Mouse (Mus musculus): ENCODE measurements at regions not wholly inside any gene's neighbourhood (a gene's known extent, or its start where the extent isn't known, plus 50 kb on each side); places are given as distances from the start of the nearest gene placed in this dataset.
A peak's percentile ranks its signal among the peaks of the same experiment; 100 is the strongest.

DNA sequence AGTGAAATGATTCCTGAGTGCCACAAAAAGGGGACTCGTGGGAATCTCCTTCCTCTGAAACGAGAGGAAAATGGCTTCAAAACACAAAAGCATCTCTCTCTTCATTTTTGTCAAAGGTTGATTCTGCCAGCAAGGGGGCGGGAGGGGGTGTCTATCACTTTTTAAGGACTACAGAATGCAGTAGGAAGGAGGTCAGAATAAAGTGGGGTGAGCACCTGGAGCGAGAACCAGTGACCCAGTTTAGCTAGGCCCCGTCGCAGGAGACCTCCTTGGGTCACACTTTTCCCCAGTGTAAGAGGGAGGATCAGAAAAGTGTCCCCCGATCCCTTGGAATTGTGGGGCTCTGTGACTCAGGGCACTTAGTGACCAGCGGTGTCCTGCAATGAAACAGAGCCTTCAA is 133.1 kb downstream of the Tgfb2 start:
- no peak for TF ChIP-seq POLR2A (IDR thresholded peaks at IDR 0.05; ENCODE audit: extremely low read depth, insufficient read depth, low read length)
- Histone ChIP-seq H3K4me1 (ENCODE audit: control insufficient read depth, insufficient read depth, low read length) (no peaks in the 10 kb centered on the region), H3K4me3 (ENCODE audit: insufficient read depth, low read length) (no peak overlapping the region), H3K27ac (ENCODE audit: insufficient read depth, low read length) (no peak overlapping the region)

DNA sequence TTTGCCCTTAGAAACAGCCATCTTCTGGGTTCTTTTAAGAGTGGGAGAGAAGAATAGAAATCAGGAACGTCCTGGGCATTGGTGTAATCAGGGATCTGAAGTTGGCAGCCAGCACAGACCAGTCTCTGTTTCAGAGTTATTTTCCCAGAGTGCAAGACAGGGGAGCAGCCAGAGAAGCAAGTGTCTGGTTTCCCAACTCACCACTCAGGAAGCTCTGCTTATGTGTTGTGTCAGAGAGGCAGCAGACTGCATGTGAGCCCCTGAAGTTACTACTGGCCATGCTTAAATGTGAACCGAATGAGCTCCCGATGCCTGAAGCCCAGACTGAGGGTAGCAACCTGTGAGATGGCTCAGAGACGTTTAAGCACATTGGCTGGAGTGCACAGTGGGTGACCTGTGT is 133.7 kb downstream of the Tgfb2 start:
- H3K4me1 ChIP-seq (ENCODE audit: control insufficient read depth, insufficient read depth, low read length), result no peaks in the 10 kb centered on the region
- no peak overlapping the region for H3K27ac ChIP-seq (ENCODE audit: insufficient read depth, low read length)
- TF ChIP-seq CTCF (IDR thresholded peaks at IDR 0.05; ENCODE audit: extremely low read depth, insufficient read depth, low read length) (no peak), POLR2A (IDR thresholded peaks at IDR 0.05; ENCODE audit: extremely low read depth, insufficient read depth, low read length) (no peak)
- H3K4me3 ChIP-seq (ENCODE audit: insufficient read depth, low read length), result no peak overlapping the region

DNA sequence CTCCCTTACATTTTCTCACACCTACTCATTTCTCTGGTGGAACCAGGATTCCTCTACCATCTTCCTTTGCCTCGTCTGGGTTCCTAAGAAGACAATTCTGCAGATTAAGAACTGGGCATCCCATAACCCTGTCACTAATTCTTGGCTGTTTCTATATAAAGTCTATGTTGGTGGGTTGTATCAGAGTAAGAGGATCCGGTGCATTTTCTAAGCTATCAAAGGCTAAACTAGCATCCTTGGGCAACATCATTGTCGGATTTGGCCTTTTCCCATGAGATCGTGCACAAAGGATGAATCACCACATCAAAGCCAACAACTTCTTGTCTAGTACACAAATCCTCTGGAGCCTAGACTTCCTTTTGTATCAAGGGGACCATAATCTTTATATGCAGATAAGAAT is 137.3 kb downstream of the Tgfb2 start:
- TF ChIP-seq POLR2A (IDR thresholded peaks at IDR 0.05; ENCODE audit: extremely low read depth, insufficient read depth, low read length), result no peak
- TF ChIP-seq CTCF (IDR thresholded peaks at IDR 0.05; ENCODE audit: extremely low read depth, insufficient read depth, low read length), result no peak

DNA sequence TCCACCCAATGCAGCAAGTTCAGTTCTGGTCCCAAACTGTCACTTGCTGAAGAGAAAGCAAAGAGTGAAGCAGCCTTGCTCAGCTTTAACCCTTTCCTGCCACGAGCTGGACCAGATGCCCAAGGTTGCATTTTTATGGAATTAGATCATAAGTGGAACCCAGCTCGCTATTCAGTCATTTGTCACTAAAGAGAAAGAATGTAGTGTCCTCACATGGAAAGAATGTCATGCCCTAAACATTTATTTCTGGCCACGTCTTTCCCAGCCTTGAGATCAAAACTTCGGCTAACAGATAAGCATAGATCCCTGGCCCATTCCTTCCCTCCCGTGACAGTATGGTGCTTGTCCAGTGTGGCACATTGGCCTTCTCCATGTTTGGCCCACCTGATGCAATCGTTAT is 137.7 kb downstream of the Tgfb2 start:
- no peak overlapping the region for H3K27ac ChIP-seq (ENCODE audit: insufficient read depth, low read length)
- H3K4me3 ChIP-seq (ENCODE audit: insufficient read depth, low read length), result no peak overlapping the region
- TF ChIP-seq POLR2A (IDR thresholded peaks at IDR 0.05; ENCODE audit: extremely low read depth, insufficient read depth, low read length), result no peak
- TF ChIP-seq CTCF (IDR thresholded peaks at IDR 0.05; ENCODE audit: extremely low read depth, insufficient read depth, low read length), result no peak
- H3K4me1 ChIP-seq (ENCODE audit: control insufficient read depth, insufficient read depth, low read length), result no peaks in the 10 kb centered on the region

More for the DNA sequence above, 137.3 kb downstream of the Tgfb2 start:
- Histone ChIP-seq H3K27ac (ENCODE audit: insufficient read depth, low read length) (no peak overlapping the region), H3K4me3 (ENCODE audit: insufficient read depth, low read length) (no peak overlapping the region), H3K4me1 (ENCODE audit: control insufficient read depth, insufficient read depth, low read length) (no peaks in the 10 kb centered on the region)

DNA sequence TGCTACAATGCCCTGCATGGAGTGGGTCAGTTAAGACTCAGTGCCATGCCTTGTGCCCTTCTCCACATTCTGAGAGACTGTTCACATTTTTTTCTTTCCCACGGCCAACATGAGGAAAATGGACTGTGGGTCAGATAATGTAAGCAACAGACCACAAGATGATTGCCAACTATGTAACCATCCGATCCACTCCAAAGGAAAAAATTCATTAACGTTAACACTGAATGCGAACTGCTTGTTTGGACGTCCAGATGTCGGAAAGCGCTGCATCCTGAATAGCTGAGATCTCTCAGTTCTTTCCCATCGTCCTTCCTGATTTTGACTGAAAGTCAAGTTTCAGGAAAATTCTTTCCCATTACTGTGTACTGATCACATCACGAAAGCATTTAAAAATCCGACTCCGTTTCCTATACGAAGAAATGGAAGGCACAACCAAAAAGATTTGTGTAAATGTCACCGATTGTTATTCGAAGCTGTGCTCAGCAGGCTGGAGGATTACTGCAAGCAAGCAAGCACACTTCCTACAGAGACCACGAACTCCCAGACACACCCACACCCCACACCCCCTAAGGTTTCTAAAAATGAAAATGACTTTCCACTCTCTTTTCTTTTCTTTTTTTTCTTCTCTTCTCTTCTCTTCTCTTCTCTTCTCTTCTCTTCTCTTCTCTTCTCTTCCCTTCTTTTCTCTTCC is 138.5 kb downstream of the Tgfb2 start:
- no peak for TF ChIP-seq POLR2A (IDR thresholded peaks at IDR 0.05; ENCODE audit: extremely low read depth, insufficient read depth, low read length)
- no peak for TF ChIP-seq CTCF (IDR thresholded peaks at IDR 0.05; ENCODE audit: extremely low read depth, insufficient read depth, low read length)
- Histone ChIP-seq H3K4me3 (ENCODE audit: insufficient read depth, low read length) (no peak overlapping the region), H3K27ac (ENCODE audit: insufficient read depth, low read length) (no peak overlapping the region), H3K4me1 (ENCODE audit: control insufficient read depth, insufficient read depth, low read length) (no peaks in the 10 kb centered on the region)

DNA sequence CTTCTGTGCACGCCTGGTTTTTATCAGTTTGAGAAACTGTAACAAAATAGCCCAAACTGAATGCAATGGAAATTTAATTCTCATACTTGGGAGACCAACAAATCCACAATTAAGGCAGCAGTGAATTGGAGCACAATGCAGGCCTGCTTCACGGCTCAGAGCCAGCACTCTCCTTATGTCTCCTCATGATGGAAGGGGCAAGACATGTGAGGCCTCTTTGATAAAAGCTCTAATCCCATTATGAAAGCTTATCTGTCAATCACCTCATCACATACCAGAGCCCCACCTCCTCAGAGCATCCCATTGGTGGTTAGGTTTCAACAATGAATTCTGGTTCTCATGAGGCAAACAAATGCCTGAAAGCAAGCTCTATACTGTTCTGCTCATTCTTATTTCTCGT is 143.8 kb downstream of the Tgfb2 start:
- Histone ChIP-seq H3K4me1 (ENCODE audit: control insufficient read depth, insufficient read depth, low read length) (no peaks in the 10 kb centered on the region), H3K4me3 (ENCODE audit: insufficient read depth, low read length) (no peak overlapping the region), H3K27ac (ENCODE audit: insufficient read depth, low read length) (no peak overlapping the region)
- TF ChIP-seq POLR2A (IDR thresholded peaks at IDR 0.05; ENCODE audit: extremely low read depth, insufficient read depth, low read length) (no peak), CTCF (IDR thresholded peaks at IDR 0.05; ENCODE audit: extremely low read depth, insufficient read depth, low read length) (no peak)

DNA sequence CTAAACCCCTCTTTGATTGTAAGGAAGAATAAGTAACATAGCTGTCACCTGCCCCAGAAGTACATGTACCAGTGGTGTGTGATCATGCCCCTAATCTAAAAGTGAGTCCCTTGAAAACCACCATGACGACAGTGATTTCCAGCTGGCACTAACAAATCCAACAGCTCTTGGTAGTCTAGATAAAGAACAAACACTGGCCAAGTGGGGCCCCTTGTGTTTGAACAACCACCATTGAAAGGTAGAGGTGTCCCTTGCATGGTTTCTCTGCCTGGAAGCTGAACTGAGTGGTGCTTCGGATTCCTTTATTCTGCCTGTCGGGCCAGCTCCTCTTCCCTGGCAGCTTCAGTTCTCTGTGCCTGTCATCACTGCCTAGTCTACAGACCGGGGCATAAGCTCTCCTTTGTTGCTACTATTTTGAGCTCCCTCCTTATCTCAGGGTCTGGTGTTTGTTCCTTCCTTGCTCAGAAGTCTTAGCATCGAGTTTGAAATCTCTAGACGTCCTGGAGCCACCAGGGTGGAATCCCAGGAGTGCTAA is 150.3 kb downstream of the Tgfb2 start:
- no peak overlapping the region for H3K4me3 ChIP-seq (ENCODE audit: insufficient read depth, low read length)
- TF ChIP-seq POLR2A (IDR thresholded peaks at IDR 0.05; ENCODE audit: extremely low read depth, insufficient read depth, low read length), result no peak
- no peak for TF ChIP-seq CTCF (IDR thresholded peaks at IDR 0.05; ENCODE audit: extremely low read depth, insufficient read depth, low read length)
- no peaks in the 10 kb centered on the region for H3K4me1 ChIP-seq (ENCODE audit: control insufficient read depth, insufficient read depth, low read length)
- peak overlapping the region; percentile 65; the same call in 1 of the 2 replicates for H3K27ac ChIP-seq (ENCODE audit: insufficient read depth, low read length)

DNA sequence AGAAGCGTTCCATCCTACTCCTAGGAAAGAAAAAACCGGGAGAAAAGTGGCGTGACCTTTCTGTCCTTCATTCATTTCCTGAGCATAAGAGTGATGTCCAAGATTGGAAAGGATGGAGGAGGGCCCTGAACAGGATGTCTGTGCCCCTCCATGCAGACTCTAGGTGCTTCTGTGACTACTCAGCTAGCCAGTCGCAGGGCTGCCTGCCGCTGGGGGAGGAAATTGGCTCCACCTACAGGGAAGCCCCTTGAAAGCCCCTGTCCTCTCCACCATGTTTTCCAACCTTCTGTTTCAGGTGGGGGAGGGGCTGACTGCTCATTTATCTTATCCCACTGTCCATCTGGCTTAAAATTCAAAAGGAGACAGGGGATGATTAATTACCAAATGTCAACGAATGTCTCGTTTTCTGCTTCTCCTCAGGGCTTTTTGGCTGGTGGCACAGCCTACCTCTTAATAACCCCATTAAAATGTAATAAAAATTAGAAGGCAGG is 151.2 kb downstream of the Tgfb2 start:
- TF ChIP-seq POLR2A (IDR thresholded peaks at IDR 0.05; ENCODE audit: extremely low read depth, insufficient read depth, low read length), result no peak
- TF ChIP-seq CTCF (IDR thresholded peaks at IDR 0.05; ENCODE audit: extremely low read depth, insufficient read depth, low read length), result no peak
- no peaks in the 10 kb centered on the region for H3K4me1 ChIP-seq (ENCODE audit: control insufficient read depth, insufficient read depth, low read length)
- H3K4me3 ChIP-seq (ENCODE audit: insufficient read depth, low read length), result no peak overlapping the region
- H3K27ac ChIP-seq (ENCODE audit: insufficient read depth, low read length), result no peak overlapping the region

DNA sequence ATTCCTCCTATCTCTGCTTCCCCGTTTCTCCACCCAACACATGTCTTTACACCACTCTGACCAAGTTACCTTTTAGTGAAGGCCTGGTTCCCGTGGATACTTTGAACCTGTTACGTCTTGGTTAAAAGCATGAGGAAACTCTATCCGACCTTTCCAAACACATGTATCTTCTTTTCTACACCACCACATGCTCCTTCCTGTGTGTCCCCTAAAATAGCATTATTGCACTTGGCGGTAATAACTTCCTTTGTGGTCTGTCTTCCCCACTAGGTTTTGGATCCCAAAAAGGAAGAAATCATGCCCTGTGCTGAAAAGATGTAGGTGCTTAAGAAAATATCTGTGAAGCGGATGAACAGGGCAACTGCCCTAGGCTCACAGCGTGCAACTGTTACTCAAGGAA is 153.1 kb downstream of the Tgfb2 start:
- TF ChIP-seq CTCF (IDR thresholded peaks at IDR 0.05; ENCODE audit: extremely low read depth, insufficient read depth, low read length) (no peak), POLR2A (IDR thresholded peaks at IDR 0.05; ENCODE audit: extremely low read depth, insufficient read depth, low read length) (no peak)

DNA sequence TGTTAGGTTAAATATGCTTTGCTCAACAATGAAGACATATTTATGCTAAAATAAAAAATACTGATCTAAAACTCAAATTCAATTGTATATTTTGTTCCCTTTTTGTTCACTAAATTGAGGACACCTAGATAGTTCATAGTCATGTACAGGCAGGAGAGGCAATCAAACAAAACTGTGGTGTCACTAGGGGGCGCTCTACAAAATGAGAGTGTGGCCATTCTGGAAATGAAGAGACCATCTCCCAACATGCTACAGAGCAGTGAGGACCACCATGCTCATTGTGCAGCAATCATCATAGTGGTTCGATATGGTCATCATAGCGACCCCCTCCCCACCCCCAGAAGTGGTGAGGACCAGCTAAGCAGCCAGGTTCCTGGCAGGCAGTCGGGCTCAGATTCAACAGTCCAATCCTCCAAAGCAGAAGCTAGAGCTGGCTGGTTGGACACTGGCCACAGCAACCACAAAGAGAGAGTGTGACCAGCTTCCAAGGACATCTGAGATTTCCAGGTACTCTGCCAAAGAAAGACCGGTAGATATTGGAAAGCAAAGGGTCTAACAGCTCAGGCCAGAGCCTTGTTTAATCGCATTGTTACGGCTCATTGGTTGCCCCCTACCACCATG is 155.4 kb downstream of the Tgfb2 start:
- TF ChIP-seq CTCF (IDR thresholded peaks at IDR 0.05; ENCODE audit: extremely low read depth, insufficient read depth, low read length) (peak; percentile 12; the same call in 1 of the 2 replicates), POLR2A (IDR thresholded peaks at IDR 0.05; ENCODE audit: extremely low read depth, insufficient read depth, low read length) (no peak)
- no peak overlapping the region for H3K27ac ChIP-seq (ENCODE audit: insufficient read depth, low read length)
- no peak overlapping the region for H3K4me3 ChIP-seq (ENCODE audit: insufficient read depth, low read length)
- no peaks in the 10 kb centered on the region for H3K4me1 ChIP-seq (ENCODE audit: control insufficient read depth, insufficient read depth, low read length)

More for the DNA sequence above, 153.1 kb downstream of the Tgfb2 start:
- Histone ChIP-seq H3K4me3 (ENCODE audit: insufficient read depth, low read length) (no peak overlapping the region), H3K4me1 (ENCODE audit: control insufficient read depth, insufficient read depth, low read length) (no peaks in the 10 kb centered on the region), H3K27ac (ENCODE audit: insufficient read depth, low read length) (no peak overlapping the region)

Measured in cortical plate, adult 2 months (tissue).